Mouse (Mus musculus): ENCODE data around the gene Rabgap1l.
"Not testable (repeated sequence)": the region's sequence is repeated elsewhere in the genome, so short reads cannot be mapped to it uniquely, and the experiment has no call there.

Gene Rabgap1l

GRCm38 (mm10) chr1:160692224-160693093 lies 100.6 kb downstream of the Rabgap1l start:
- no peak for DNase-seq (ENCODE audit: low spot score)

GRCm38 (mm10) chr1:160691196-160691590 lies 101.8 kb downstream of the Rabgap1l start:
- no peak for DNase-seq (ENCODE audit: low spot score)

DNA sequence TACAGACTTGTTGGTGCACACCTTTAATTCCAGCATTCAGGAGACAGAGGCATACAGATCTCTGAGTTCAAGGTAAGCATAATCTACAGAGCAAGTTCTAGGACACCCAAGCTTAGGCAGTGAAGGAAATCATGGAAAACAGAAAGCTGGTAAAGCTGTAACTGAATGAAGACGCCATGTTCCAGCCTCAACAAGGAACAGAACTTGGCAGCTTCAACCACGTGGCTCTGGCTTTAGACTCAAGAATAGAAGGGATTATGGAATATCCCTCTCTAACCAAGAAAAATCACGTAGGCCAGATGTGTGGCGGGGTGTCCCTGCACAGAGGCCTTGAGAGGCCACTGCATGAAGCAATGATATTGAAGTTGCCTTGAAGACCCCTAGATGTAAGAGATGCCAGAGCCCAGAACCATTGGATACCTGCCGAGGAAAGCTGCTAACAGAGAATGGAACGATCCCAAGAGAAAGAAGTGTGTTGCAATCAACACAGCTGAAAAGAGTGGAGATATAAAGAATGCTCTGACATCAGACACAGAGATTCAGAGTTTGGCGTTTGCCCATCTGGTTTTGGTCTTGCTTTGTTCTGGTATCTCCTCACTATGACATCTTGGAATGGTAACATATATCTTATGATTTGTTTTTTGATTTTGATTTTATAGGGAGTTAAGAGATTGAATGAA lies 102.4 kb downstream of the Rabgap1l start:
- DNase-seq (ENCODE audit: low spot score): no peak

GRCm38 (mm10) chr1:160689511-160689910 lies 103.5 kb downstream of the Rabgap1l start:
- no peak for DNase-seq (ENCODE audit: low spot score)

DNA sequence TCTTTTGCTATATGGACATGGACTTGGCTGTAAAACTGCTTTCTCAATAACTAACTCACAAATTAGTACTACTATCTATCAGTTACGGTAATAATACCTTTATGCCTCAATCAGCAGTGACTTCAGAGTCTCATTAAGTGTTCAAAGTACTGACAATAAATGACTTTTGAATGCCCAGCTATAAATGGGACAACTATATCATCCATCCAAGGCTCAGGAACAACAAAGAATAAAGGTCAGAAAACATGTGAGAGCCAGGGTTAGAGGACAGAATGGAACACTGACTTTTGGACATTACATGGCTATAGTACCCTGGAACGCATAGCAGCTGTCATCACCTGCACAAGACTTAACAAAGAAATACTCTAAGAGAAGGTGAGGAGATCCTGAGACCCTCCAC lies 108.8 kb downstream of the Rabgap1l start:
- DNase-seq (ENCODE audit: low spot score): no peak

DNA sequence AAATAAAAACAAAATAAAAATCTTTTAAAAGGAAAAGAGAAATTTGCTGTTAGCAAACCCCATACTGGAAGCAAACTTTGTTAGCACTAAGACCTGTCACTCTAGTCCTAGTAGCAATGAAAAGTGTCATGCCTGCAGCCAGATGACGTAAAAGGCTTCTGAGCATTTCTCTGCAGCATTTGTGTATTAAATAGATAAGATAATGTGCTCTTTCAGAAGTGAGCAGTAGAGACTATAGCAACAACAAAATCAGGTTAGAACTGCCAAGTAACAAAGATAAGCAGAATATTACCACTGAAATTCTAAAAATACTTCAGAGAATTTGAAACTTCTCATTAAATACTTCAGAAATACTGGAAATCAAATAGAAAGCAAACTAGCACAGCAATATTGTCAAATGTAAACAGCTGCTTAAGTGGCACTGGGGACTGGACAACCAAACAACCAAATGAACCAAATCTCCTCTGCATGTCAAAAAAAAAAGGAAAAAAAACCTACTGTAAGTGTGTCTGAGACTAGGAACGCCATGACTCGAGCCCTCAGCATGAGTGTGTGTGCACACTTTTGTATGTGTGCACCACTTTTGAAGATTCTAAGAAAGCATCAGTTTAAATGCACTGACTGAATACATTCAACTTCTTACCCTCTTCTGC lies 111.5 kb downstream of the Rabgap1l start:
- no peak for DNase-seq (ENCODE audit: low spot score)

GRCm38 (mm10) chr1:160674763-160675162 lies 118.2 kb downstream of the Rabgap1l start:
- no peak for DNase-seq (ENCODE audit: low spot score)

GRCm38 (mm10) chr1:160672088-160672814 lies 120.8 kb downstream of the Rabgap1l start:
- no peak for DNase-seq (ENCODE audit: low spot score)

- DNase-seq (ENCODE audit: low spot score): no peak
Measured at GRCm38 (mm10) chr1:160655806-160656470, 137.1 kb downstream of the Rabgap1l start.

GRCm38 (mm10) chr1:160651691-160652090 lies 141.3 kb downstream of the Rabgap1l start:
- no peak for DNase-seq (ENCODE audit: low spot score)

GRCm38 (mm10) chr1:160645416-160645815 lies 147.6 kb downstream of the Rabgap1l start:
- DNase-seq (ENCODE audit: low spot score): no peak

- no peak for DNase-seq (ENCODE audit: low spot score)
Measured at GRCm38 (mm10) chr1:160628213-160628932, 164.6 kb downstream of the Rabgap1l start.

DNA sequence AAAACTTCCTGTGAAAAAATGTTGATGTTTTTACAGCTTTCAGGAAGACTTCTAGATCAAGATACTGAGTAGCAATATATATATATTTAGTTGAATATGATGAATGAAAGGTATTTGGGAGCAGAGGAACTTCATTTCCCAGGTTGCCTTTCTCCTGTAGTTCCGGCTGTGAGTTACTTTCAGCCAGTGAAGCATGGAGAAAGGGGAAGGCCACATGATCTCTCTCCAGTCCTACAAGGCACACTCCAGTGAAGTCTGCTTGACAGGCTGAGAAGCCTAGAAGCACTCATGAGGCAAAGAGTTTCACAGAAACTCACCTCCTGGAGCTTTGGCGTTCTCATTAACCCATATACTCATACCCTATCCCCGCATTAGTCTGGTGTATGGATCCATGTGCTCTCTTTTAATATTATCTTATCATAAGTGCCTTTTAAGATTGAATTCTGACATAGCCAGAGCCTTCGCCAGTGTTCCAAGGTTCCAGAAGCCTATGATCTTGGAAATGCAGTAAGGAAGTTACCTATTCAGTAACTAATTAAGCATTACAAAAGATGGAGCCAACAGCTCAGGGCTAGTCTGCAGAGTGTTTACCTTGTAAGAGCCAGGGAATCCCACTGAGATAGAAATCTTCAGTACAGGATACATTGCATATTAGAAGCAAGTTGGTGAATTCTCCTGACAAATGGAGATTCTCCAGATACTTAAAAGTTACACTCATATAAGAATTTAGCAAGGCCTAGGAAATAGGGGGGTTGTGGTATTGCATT lies 168.5 kb downstream of the Rabgap1l start:
- DNase-seq (ENCODE audit: low spot score): not testable (repeated sequence)

DNA sequence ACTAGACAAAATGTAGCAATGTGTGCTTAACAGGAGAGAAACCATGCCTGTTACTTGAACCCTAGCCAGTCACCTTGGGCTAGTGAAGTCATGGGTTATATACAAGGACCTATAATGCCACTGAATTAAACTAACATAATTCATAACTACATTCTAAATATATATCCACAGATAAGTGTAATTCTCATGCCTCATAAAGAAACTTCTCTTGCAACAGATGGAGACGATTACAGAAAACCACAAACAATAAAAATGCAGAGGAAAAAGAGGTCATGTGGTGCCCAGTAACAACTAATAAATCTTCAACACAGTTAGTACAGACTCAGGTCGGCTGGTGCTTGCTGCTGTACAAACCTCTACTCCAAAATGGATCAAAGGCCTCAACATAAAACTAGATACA lies 174.8 kb downstream of the Rabgap1l start:
- DNase-seq (ENCODE audit: low spot score): no peak

DNA sequence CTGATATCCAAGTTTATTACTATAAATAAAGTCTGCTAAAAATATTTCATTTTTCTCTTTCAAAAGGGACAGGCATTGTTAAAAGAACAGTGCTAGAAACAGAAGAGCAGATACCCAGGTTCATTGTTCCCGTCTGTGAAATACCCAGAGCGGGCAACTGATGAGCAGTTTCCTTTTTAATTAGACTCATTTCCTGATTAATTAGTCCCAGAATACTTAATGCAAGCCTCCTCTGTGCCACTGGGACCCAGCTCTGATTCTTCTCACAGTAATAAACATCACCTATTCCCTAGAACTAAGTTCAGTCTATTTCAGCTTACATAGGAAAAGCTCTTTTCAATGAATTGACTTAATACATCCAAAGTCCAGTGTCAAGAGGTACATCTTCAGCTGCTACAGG lies 186.6 kb downstream of the Rabgap1l start:
- DNase-seq (ENCODE audit: low spot score): no peak

GRCm38 (mm10) chr1:160603312-160603711 lies 189.7 kb downstream of the Rabgap1l start:
- not testable (repeated sequence) for DNase-seq (ENCODE audit: low spot score)

DNA sequence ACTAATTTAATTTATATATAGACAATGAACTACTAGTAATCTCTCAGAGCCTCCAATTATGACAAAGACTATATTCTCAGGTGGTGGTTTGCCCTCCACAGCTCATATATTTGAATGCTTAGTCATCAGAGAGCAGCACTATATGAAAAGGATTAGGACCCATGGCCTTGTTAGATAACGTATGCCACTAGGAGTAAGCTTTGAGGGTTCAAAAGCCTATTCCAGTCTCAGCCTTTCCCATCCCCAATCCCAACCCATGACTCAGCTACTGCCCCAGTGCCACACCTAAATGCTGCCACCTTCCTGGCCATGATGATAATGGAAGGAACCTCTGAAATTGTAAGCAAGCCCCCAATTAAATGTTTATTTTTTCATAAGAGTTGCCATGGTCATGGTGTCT lies 195.6 kb downstream of the Rabgap1l start:
- DNase-seq (ENCODE audit: low spot score): no peak

DNA sequence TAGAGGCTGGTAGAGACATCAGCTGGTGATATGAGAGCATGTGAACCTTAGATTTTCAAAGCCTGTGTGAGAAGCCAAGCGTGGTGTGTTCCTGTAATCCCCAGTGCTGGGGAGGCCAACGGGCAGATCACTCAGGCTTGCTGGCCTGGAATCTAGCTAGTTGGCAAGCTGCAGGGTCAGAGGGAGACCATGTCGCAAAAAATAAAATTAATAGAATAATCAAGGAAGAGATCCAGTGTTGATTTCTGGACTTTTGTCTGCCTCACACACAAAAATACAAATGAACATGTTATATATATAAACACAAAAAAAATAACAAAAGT lies 196.1 kb downstream of the Rabgap1l start:
- DNase-seq (ENCODE audit: low spot score): no peak

GRCm38 (mm10) chr1:160596252-160596947 lies 196.6 kb downstream of the Rabgap1l start:
- DNase-seq (ENCODE audit: low spot score): no peak

DNA sequence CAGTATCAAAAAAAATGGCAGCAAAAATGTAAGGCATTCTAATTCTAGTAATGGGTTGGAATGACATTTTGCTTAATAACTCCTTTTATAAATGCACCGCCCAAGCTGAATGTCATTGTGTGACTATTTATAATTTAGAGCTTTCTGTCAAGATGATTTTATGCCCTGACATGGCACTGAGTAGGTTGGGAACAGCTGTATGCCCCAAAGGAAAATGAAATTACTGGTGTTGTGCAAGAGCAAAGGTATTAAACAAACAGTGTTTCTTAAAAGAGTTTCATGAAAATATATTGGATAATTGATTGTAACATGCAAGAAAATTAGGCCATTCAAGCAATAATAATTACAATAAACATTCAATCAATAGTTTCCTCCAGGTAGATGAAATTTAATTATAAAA lies 198.4 kb downstream of the Rabgap1l start:
- DNase-seq (ENCODE audit: low spot score): no peak

Measured in testis, postnatal 14 days (tissue).